Mouse (Mus musculus): ENCODE results near the gene Epor. TPM values are rescaled to one million over a fixed set of nuclear protein-coding genes. Genes with fewer than 3 reads are reported as not detected.

Epor gene
- polyA plus RNA-seq, 1 experiment from 2014 or later: 6.4 TPM

Other genes starting within 250 kb of the Epor start
- gene Ldlr, start 240.0 kb downstream of the Epor start, polyA plus RNA-seq (2015; fragmentation: Nextera tagmentation; extraction: Ambion mirVana): 86.7 and 88.2 TPM in 2 replicates
- 85.5 and 106 TPM in 2 replicates for gene Spc24, start 203.2 kb downstream of the Epor start, polyA plus RNA-seq (2015; fragmentation: Nextera tagmentation; extraction: Ambion mirVana)
- 9.7 and 9.9 TPM in 2 replicates for gene Kank2, start 164.8 kb downstream of the Epor start, polyA plus RNA-seq (2015; fragmentation: Nextera tagmentation; extraction: Ambion mirVana)
- 17.3 and 18.4 TPM in 2 replicates for gene Angptl8, start 128.0 kb downstream of the Epor start, polyA plus RNA-seq (2015; fragmentation: Nextera tagmentation; extraction: Ambion mirVana)
- 23.3 and 24.7 TPM in 2 replicates for gene Dock6, start 110.9 kb downstream of the Epor start, polyA plus RNA-seq (2015; fragmentation: Nextera tagmentation; extraction: Ambion mirVana)
- 47.5 and 47.9 TPM in 2 replicates for gene Rab3d, start 45.3 kb downstream of the Epor start, polyA plus RNA-seq (2015; fragmentation: Nextera tagmentation; extraction: Ambion mirVana)
- gene Ccdc159, start 36.0 kb downstream of the Epor start, polyA plus RNA-seq (2015; fragmentation: Nextera tagmentation; extraction: Ambion mirVana): 2.6 and 3.5 TPM in 2 replicates
- gene Tmem205, start 36.0 kb downstream of the Epor start, polyA plus RNA-seq (2015; fragmentation: Nextera tagmentation; extraction: Ambion mirVana): 93.9 and 97.0 TPM in 2 replicates
- 5.2 and 6.2 TPM in 2 replicates for gene Plppr2, start 26.5 kb downstream of the Epor start, polyA plus RNA-seq (2015; fragmentation: Nextera tagmentation; extraction: Ambion mirVana)
- gene Swsap1, start 7.8 kb downstream of the Epor start, polyA plus RNA-seq (2015; fragmentation: Nextera tagmentation; extraction: Ambion mirVana): 5.9 and 6.5 TPM in 2 replicates
- 1.7 and 2.0 TPM in 2 replicates for gene Rgl3, start 25.9 kb upstream of the Epor start, polyA plus RNA-seq (2015; fragmentation: Nextera tagmentation; extraction: Ambion mirVana)
- 0.28 and 0.54 TPM in 2 replicates for gene Ccdc151, start 39.1 kb upstream of the Epor start, polyA plus RNA-seq (2015; fragmentation: Nextera tagmentation; extraction: Ambion mirVana)
- 121 and 125 TPM in 2 replicates for gene Prkcsh, start 39.3 kb upstream of the Epor start, polyA plus RNA-seq (2015; fragmentation: Nextera tagmentation; extraction: Ambion mirVana)
- 1.5 and 1.9 TPM in 2 replicates for gene Elavl3, start 88.5 kb upstream of the Epor start, polyA plus RNA-seq (2015; fragmentation: Nextera tagmentation; extraction: Ambion mirVana)
- not detected in 2 replicates for gene Gm49318, start 107.8 kb upstream of the Epor start, polyA plus RNA-seq (2015; fragmentation: Nextera tagmentation; extraction: Ambion mirVana)
- gene Zfp653, start 107.9 kb upstream of the Epor start, polyA plus RNA-seq (2015; fragmentation: Nextera tagmentation; extraction: Ambion mirVana): 9.2 and 9.7 TPM in 2 replicates
- gene Ecsit, start 121.9 kb upstream of the Epor start, polyA plus RNA-seq (2015; fragmentation: Nextera tagmentation; extraction: Ambion mirVana): 50.8 and 54.2 TPM in 2 replicates
- gene Cnn1, start 135.7 kb upstream of the Epor start, polyA plus RNA-seq (2015; fragmentation: Nextera tagmentation; extraction: Ambion mirVana): 324 and 348 TPM in 2 replicates
- gene Elof1, start 153.7 kb upstream of the Epor start, polyA plus RNA-seq (2015; fragmentation: Nextera tagmentation; extraction: Ambion mirVana): 134 and 157 TPM in 2 replicates
- 78.2 and 87.5 TPM in 2 replicates for gene Acp5, start 172.2 kb upstream of the Epor start, polyA plus RNA-seq (2015; fragmentation: Nextera tagmentation; extraction: Ambion mirVana)
- gene Pigyl, start 193.3 kb upstream of the Epor start, polyA plus RNA-seq (2015; fragmentation: Nextera tagmentation; extraction: Ambion mirVana): 93.1 and 94.5 TPM in 2 replicates
- 0.58 and 0.65 TPM in 2 replicates for gene Zfp872, start 224.6 kb upstream of the Epor start, polyA plus RNA-seq (2015; fragmentation: Nextera tagmentation; extraction: Ambion mirVana)